Mouse (Mus musculus): Measurements from ENCODE around the gene Mark3. TPM values are rescaled to one million over a fixed set of nuclear protein-coding genes. Genes with fewer than 3 reads are reported as not detected.
"Not testable (repeated sequence)": the region's sequence is repeated elsewhere in the genome, so short reads cannot be mapped to it uniquely, and the experiment has no call there.

The Mark3 gene
- total and polyA plus RNA-seq, 2 experiments from 2014 or later = 36.9 to 172 TPM

GRCm38 (mm10) chr12:111548555-111549289 is 25.6 kb upstream of the Mark3 start:
- no peak for TF ChIP-seq CTCF (IDR thresholded peaks at IDR 0.05; ENCODE audit: low read depth)
- Histone ChIP-seq H3K4me2 (ENCODE audit: low read depth) (no peak overlapping the region), H3K9ac (no peak overlapping the region), H3K4me3 (ENCODE audit: low read depth, low read length) (no peak overlapping the region), H3K36me3 (ENCODE audit: insufficient read depth) (peaks cover 28% of the 10 kb centered on the region), H3K4me1 (ENCODE audit: insufficient read depth) (no peaks in the 10 kb centered on the region), H3K27me3 (ENCODE audit: insufficient read depth, low read length) (no peaks in the 10 kb centered on the region), H3K9me3 (ENCODE audit: low read length) (no peaks in the 10 kb centered on the region), H3K27ac (ENCODE audit: low read depth, low read length) (no peak overlapping the region)
- 56% methylated on average over 2 of the region's 2 CpGs for WGBS
- ATAC-seq = no peak; the same call in 1 of the 2 replicates
- DNase-seq = no peak

GRCm38 (mm10) chr12:111550679-111551078 is 23.6 kb upstream of the Mark3 start:
- H3K27ac ChIP-seq (ENCODE audit: low read depth, low read length) = no peak overlapping the region
- no peak overlapping the region for H3K4me3 ChIP-seq (ENCODE audit: low read depth, low read length)
- no peak overlapping the region for H3K4me2 ChIP-seq (ENCODE audit: low read depth)
- H3K9ac ChIP-seq = no peak overlapping the region
- ATAC-seq (no peak), DNase-seq (no peak)
- H3K4me1 ChIP-seq (ENCODE audit: insufficient read depth) = no peaks in the 10 kb centered on the region
- no peaks in the 10 kb centered on the region for H3K27me3 ChIP-seq (ENCODE audit: insufficient read depth, low read length)
- peaks cover 22% of the 10 kb centered on the region for H3K36me3 ChIP-seq (ENCODE audit: insufficient read depth)
- no peaks in the 10 kb centered on the region for H3K9me3 ChIP-seq (ENCODE audit: low read length)
- TF ChIP-seq CTCF (IDR thresholded peaks at IDR 0.05; ENCODE audit: low read depth) = peak; percentile 32; the same call in 1 of the 2 replicates
- 65% methylated on average over 1 of the region's 1 CpGs for WGBS

- Histone ChIP-seq H3K36me3 (ENCODE audit: insufficient read depth) (peaks cover 15% of the 10 kb centered on the region), H3K4me1 (ENCODE audit: insufficient read depth) (no peaks in the 10 kb centered on the region), H3K4me3 (ENCODE audit: low read depth, low read length) (no peak overlapping the region), H3K27ac (ENCODE audit: low read depth, low read length) (no peak overlapping the region), H3K9me3 (ENCODE audit: low read length) (no peaks in the 10 kb centered on the region), H3K9ac (no peak overlapping the region), H3K4me2 (ENCODE audit: low read depth) (no peak overlapping the region), H3K27me3 (ENCODE audit: insufficient read depth, low read length) (no peaks in the 10 kb centered on the region)
- ATAC-seq (no peak), DNase-seq (no peak)
- TF ChIP-seq CTCF (IDR thresholded peaks at IDR 0.05; ENCODE audit: low read depth) = no peak
- 61% methylated on average over 8 of the region's 8 CpGs for WGBS
Observed at GRCm38 (mm10) chr12:111552342-111552741, 22.0 kb upstream of the Mark3 start.

- no peak for TF ChIP-seq CTCF (IDR thresholded peaks at IDR 0.05; ENCODE audit: low read depth)
- WGBS = 77% methylated on average over 4 of the region's 4 CpGs
- no peak for ATAC-seq
Observed at GRCm38 (mm10) chr12:111555357-111555756, 19.0 kb upstream of the Mark3 start.

GRCm38 (mm10) chr12:111555893-111556292 is 18.4 kb upstream of the Mark3 start:
- not testable (repeated sequence) for H3K4me1 ChIP-seq (ENCODE audit: insufficient read depth); H3K27me3 ChIP-seq (ENCODE audit: insufficient read depth, low read length); H3K9ac ChIP-seq; H3K27ac ChIP-seq (ENCODE audit: low read depth, low read length); H3K9me3 ChIP-seq (ENCODE audit: low read length); H3K4me2 ChIP-seq (ENCODE audit: low read depth); DNase-seq; H3K4me3 ChIP-seq (ENCODE audit: low read depth, low read length); H3K36me3 ChIP-seq (ENCODE audit: insufficient read depth); ATAC-seq
- WGBS = 83% methylated on average over 5 of the region's 5 CpGs

More at GRCm38 (mm10) chr12:111555357-111555756, 19.0 kb upstream of the Mark3 start:
- Histone ChIP-seq H3K9ac (no peak overlapping the region), H3K27me3 (ENCODE audit: insufficient read depth, low read length) (no peaks in the 10 kb centered on the region), H3K27ac (ENCODE audit: low read depth, low read length) (no peak overlapping the region), H3K9me3 (ENCODE audit: low read length) (no peaks in the 10 kb centered on the region), H3K4me3 (ENCODE audit: low read depth, low read length) (no peak overlapping the region), H3K36me3 (ENCODE audit: insufficient read depth) (no peaks in the 10 kb centered on the region), H3K4me1 (ENCODE audit: insufficient read depth) (peaks cover 1% of the 10 kb centered on the region; the same call in 1 of the 2 replicates), H3K4me2 (ENCODE audit: low read depth) (no peak overlapping the region)
- DNase-seq = no peak

GRCm38 (mm10) chr12:111557538-111557937 is 16.8 kb upstream of the Mark3 start:
- WGBS = 71% methylated on average over 6 of the region's 6 CpGs
- H3K27ac ChIP-seq (ENCODE audit: low read depth, low read length) = no peak overlapping the region
- no peaks in the 10 kb centered on the region for H3K36me3 ChIP-seq (ENCODE audit: insufficient read depth)
- TF ChIP-seq CTCF (IDR thresholded peaks at IDR 0.05; ENCODE audit: low read depth) = no peak
- no peaks in the 10 kb centered on the region for H3K27me3 ChIP-seq (ENCODE audit: insufficient read depth, low read length)
- no peak overlapping the region for H3K4me2 ChIP-seq (ENCODE audit: low read depth)
- H3K4me3 ChIP-seq (ENCODE audit: low read depth, low read length) = no peak overlapping the region
- H3K4me1 ChIP-seq (ENCODE audit: insufficient read depth) = peaks cover 3% of the 10 kb centered on the region; the same call in 1 of the 2 replicates
- ATAC-seq = no peak
- H3K9ac ChIP-seq = no peak overlapping the region
- DNase-seq = no peak
- H3K9me3 ChIP-seq (ENCODE audit: low read length) = no peaks in the 10 kb centered on the region

- no peaks in the 10 kb centered on the region for H3K36me3 ChIP-seq (ENCODE audit: insufficient read depth)
- WGBS = 60% methylated on average over 2 of the region's 2 CpGs
- H3K9ac ChIP-seq = no peak overlapping the region
- H3K27me3 ChIP-seq (ENCODE audit: insufficient read depth, low read length) = no peaks in the 10 kb centered on the region
- DNase-seq (no peak), ATAC-seq (no peak)
- H3K27ac ChIP-seq (ENCODE audit: low read depth, low read length) = no peak overlapping the region
- H3K4me1 ChIP-seq (ENCODE audit: insufficient read depth) = peaks cover 3% of the 10 kb centered on the region; the same call in 1 of the 2 replicates
- no peak overlapping the region for H3K4me2 ChIP-seq (ENCODE audit: low read depth)
- no peak for TF ChIP-seq CTCF (IDR thresholded peaks at IDR 0.05; ENCODE audit: low read depth)
- no peaks in the 10 kb centered on the region for H3K9me3 ChIP-seq (ENCODE audit: low read length)
- no peak overlapping the region for H3K4me3 ChIP-seq (ENCODE audit: low read depth, low read length)
Observed at GRCm38 (mm10) chr12:111558655-111559054, 15.7 kb upstream of the Mark3 start.

Data from forebrain, postnatal 0 days (tissue).